Mouse (Mus musculus) midbrain, embryonic 12.5 days (tissue): Measurements from ENCODE around the gene Myoz2. TPM values are rescaled to one million over a fixed set of nuclear protein-coding genes. Genes with fewer than 3 reads are reported as not detected.

Source experiments
- ATAC-seq: fragments of 200-750 bp; cut with Nextera tagmentation; 2 replicates; pipeline ENCODE4 v1.8.0; 2017; ENCODE audit warnings: low read depth, moderate TSS enrichment, moderate library complexity; ENCODE audit not compliant: low FRiP score
- H3K27ac ChIP-seq: fragments of 300-500 bp; sonication (generic); replicated peaks from 2 replicates; pipeline ENCODE4 v1.5.1; 2016; ENCODE audit warnings: mild to moderate bottlenecking
- H3K27me3 ChIP-seq: fragments of 300-500 bp; sonication (generic); 2 replicates; pipeline ENCODE4 v1.6.1; 2016; ENCODE audit warnings: mild to moderate bottlenecking
- H3K36me3 ChIP-seq: fragments of 300-500 bp; sonication (generic); 2 replicates; pipeline ENCODE4 v1.6.1; 2016
- H3K4me1 ChIP-seq: fragments of 300-500 bp; sonication (generic); 2 replicates; pipeline ENCODE4 v1.6.1; 2016
- H3K4me2 ChIP-seq: fragments of 300-500 bp; sonication (generic); replicated peaks from 2 replicates; pipeline ENCODE4 v1.6.1; 2016; ENCODE audit warnings: mild to moderate bottlenecking, moderate library complexity
- H3K4me3 ChIP-seq: fragments of 300-500 bp; sonication (generic); 2 replicates; pipeline ENCODE4 v1.5.1; 2016; ENCODE audit warnings: mild to moderate bottlenecking
- H3K9ac ChIP-seq: fragments of 300-500 bp; sonication (generic); replicated peaks from 2 replicates; pipeline ENCODE4 v1.6.1; 2016; ENCODE audit warnings: mild to moderate bottlenecking, moderate library complexity
- H3K9me3 ChIP-seq: fragments of 300-500 bp; sonication (generic); 2 replicates; pipeline ENCODE4 v1.6.1; 2016; ENCODE audit warnings: mild to moderate bottlenecking
- WGBS: fragments of 180-500 bp; shearing (Covaris S2); methylation state at CpG from one replicate; pipeline ENCODE4 v1.1.7; 2016; 5-methylcytosine and 5-hydroxymethylcytosine counted together
- polyA plus RNA-seq: library from polyadenylated mRNA; unstranded; fragments of >200 nt; fragmentation: Nextera tagmentation; extraction: Ambion mirVana; gene quantifications from 2 replicates; pipeline ENCODE4 v1.2.1, GENCODE M21; 2016

Gene Myoz2
- polyA plus RNA-seq, 1 experiment from 2014 or later: not detected

- H3K4me2 ChIP-seq: no peak overlapping the region
- H3K27ac ChIP-seq: no peak overlapping the region
- no peaks in the 10 kb centered on the region for H3K4me1 ChIP-seq
- no peaks in the 10 kb centered on the region for H3K9me3 ChIP-seq
- 81% methylated on average over 8 of the region's 8 CpGs for WGBS
- no peak for ATAC-seq
- H3K4me3 ChIP-seq: no peak overlapping the region
- H3K9ac ChIP-seq: no peak overlapping the region
- H3K27me3 ChIP-seq: no peaks in the 10 kb centered on the region
- H3K36me3 ChIP-seq: no peaks in the 10 kb centered on the region
Measured at GRCm38 (mm10) chr3:122998511-122998910, 36.3 kb downstream of the Myoz2 start.

- no peak overlapping the region for H3K4me2 ChIP-seq
- H3K9ac ChIP-seq: no peak overlapping the region
- no peak for ATAC-seq
- H3K27me3 ChIP-seq: no peaks in the 10 kb centered on the region
- H3K9me3 ChIP-seq: no peaks in the 10 kb centered on the region
- H3K4me3 ChIP-seq: no peak overlapping the region
- H3K4me1 ChIP-seq: no peaks in the 10 kb centered on the region
- WGBS: 87% methylated on average over 1 of the region's 1 CpGs
- H3K27ac ChIP-seq: no peak overlapping the region
- no peaks in the 10 kb centered on the region for H3K36me3 ChIP-seq
Measured at GRCm38 (mm10) chr3:122996968-122997367, 37.8 kb downstream of the Myoz2 start.

GRCm38 (mm10) chr3:122986906-122987305 lies 47.9 kb downstream of the Myoz2 start:
- H3K9ac ChIP-seq: no peak overlapping the region
- H3K36me3 ChIP-seq: no peaks in the 10 kb centered on the region
- H3K4me2 ChIP-seq: no peak overlapping the region
- H3K27ac ChIP-seq: no peak overlapping the region
- H3K4me1 ChIP-seq: peaks cover 8% of the 10 kb centered on the region; the same call in 1 of the 2 replicates
- no peak overlapping the region for H3K4me3 ChIP-seq
- WGBS: 91% methylated on average over 11 of the region's 11 CpGs
- H3K27me3 ChIP-seq: no peaks in the 10 kb centered on the region
- ATAC-seq: no peak
- H3K9me3 ChIP-seq: no peaks in the 10 kb centered on the region

- Histone ChIP-seq H3K9ac (no peak overlapping the region), H3K27ac (no peak overlapping the region), H3K36me3 (no peaks in the 10 kb centered on the region), H3K27me3 (no peaks in the 10 kb centered on the region), H3K4me1 (peaks cover 8% of the 10 kb centered on the region; the same call in 1 of the 2 replicates), H3K9me3 (no peaks in the 10 kb centered on the region), H3K4me3 (no peak overlapping the region), H3K4me2 (no peak overlapping the region)
- ATAC-seq: no peak
- 71% methylated on average over 1 of the region's 1 CpGs for WGBS
Measured at GRCm38 (mm10) chr3:122986386-122986785, 48.4 kb downstream of the Myoz2 start.

GRCm38 (mm10) chr3:122985183-122985944 lies 49.5 kb downstream of the Myoz2 start:
- Histone ChIP-seq H3K36me3 (no peaks in the 10 kb centered on the region), H3K4me3 (peak overlapping the region; percentile 88), H3K9ac (peak overlapping the region; percentile 86), H3K27ac (peak overlapping the region; percentile 91; the same call in 1 of the 2 replicates), H3K4me1 (peaks cover 8% of the 10 kb centered on the region; the same call in 1 of the 2 replicates), H3K9me3 (no peaks in the 10 kb centered on the region), H3K4me2 (peak overlapping the region; percentile 71), H3K27me3 (no peaks in the 10 kb centered on the region)
- WGBS: 21% methylated on average over 13 of the region's 13 CpGs
- no peak for ATAC-seq

- WGBS: under 1% methylated on average over 85 of the region's 94 CpGs
- peak within 1 kb of the TSS; percentile 88 for H3K4me3 ChIP-seq
- no peaks in the 10 kb centered on the region for H3K9me3 ChIP-seq
- peak within 1 kb of the TSS; percentile 91 for H3K27ac ChIP-seq
- peak within 1 kb of the TSS; percentile 86 for H3K9ac ChIP-seq
- ATAC-seq: peak; percentile 97
- no peaks in the 10 kb centered on the region for H3K27me3 ChIP-seq
- peaks cover 8% of the 10 kb centered on the region; the same call in 1 of the 2 replicates for H3K4me1 ChIP-seq
- H3K36me3 ChIP-seq: no peaks in the 10 kb centered on the region
- H3K4me2 ChIP-seq: peak within 1 kb of the TSS; percentile 71
Measured at GRCm38 (mm10) chr3:122984249-122985182, 50.3 kb downstream of the Myoz2 start, which contains the start of gene Usp53. Gene Usp53, minus strand, starts transcription at chr3:122984510.

GRCm38 (mm10) chr3:122983849-122984248 lies 51.0 kb downstream of the Myoz2 start:
- Histone ChIP-seq H3K27me3 (no peaks in the 10 kb centered on the region), H3K9me3 (no peaks in the 10 kb centered on the region), H3K4me3 (peak overlapping the region; percentile 88), H3K27ac (peak overlapping the region; percentile 84), H3K9ac (peak overlapping the region; percentile 86), H3K4me2 (peak overlapping the region; percentile 71), H3K36me3 (no peaks in the 10 kb centered on the region), H3K4me1 (peaks cover 8% of the 10 kb centered on the region; the same call in 1 of the 2 replicates)
- peak; percentile 84 for ATAC-seq
- WGBS: under 1% methylated on average over 29 of the region's 30 CpGs

GRCm38 (mm10) chr3:122975964-122976363 lies 58.9 kb downstream of the Myoz2 start:
- ATAC-seq: no peak
- no peak overlapping the region for H3K27ac ChIP-seq
- H3K4me2 ChIP-seq: no peak overlapping the region
- H3K9me3 ChIP-seq: no peaks in the 10 kb centered on the region
- no peaks in the 10 kb centered on the region for H3K36me3 ChIP-seq
- H3K27me3 ChIP-seq: no peaks in the 10 kb centered on the region
- H3K4me3 ChIP-seq: no peak overlapping the region
- WGBS: 88% methylated on average over 1 of the region's 1 CpGs
- H3K9ac ChIP-seq: no peak overlapping the region
- H3K4me1 ChIP-seq: 0 out of 2 replicates have a peak, but pooled peaks cover 12% of the 10 kb centered on the region

GRCm38 (mm10) chr3:122975363-122975762 lies 59.5 kb downstream of the Myoz2 start:
- 86% methylated on average over 4 of the region's 4 CpGs for WGBS

GRCm38 (mm10) chr3:122974833-122975232 lies 60.0 kb downstream of the Myoz2 start:
- Histone ChIP-seq H3K27ac (no peak overlapping the region), H3K4me3 (no peak overlapping the region), H3K9me3 (no peaks in the 10 kb centered on the region), H3K4me1 (0 out of 2 replicates have a peak, but pooled peaks cover 12% of the 10 kb centered on the region), H3K36me3 (no peaks in the 10 kb centered on the region), H3K9ac (no peak overlapping the region), H3K27me3 (no peaks in the 10 kb centered on the region), H3K4me2 (no peak overlapping the region)
- ATAC-seq: no peak; the same call in 1 of the 2 replicates
- WGBS: 74% methylated on average over 3 of the region's 3 CpGs

More at GRCm38 (mm10) chr3:122975363-122975762, 59.5 kb downstream of the Myoz2 start:
- no peak for ATAC-seq
- H3K9me3 ChIP-seq: no peaks in the 10 kb centered on the region
- H3K4me1 ChIP-seq: 0 out of 2 replicates have a peak, but pooled peaks cover 12% of the 10 kb centered on the region
- H3K4me3 ChIP-seq: no peak overlapping the region
- no peak overlapping the region for H3K9ac ChIP-seq
- no peaks in the 10 kb centered on the region for H3K36me3 ChIP-seq
- H3K4me2 ChIP-seq: no peak overlapping the region
- H3K27ac ChIP-seq: no peak overlapping the region
- no peaks in the 10 kb centered on the region for H3K27me3 ChIP-seq

- H3K9ac ChIP-seq: no peak overlapping the region
- WGBS: 68% methylated on average over 3 of the region's 3 CpGs
- H3K36me3 ChIP-seq: peaks cover 4% of the 10 kb centered on the region; the same call in 1 of the 2 replicates
- 0 out of 2 replicates have a peak, but pooled peaks cover 12% of the 10 kb centered on the region for H3K4me1 ChIP-seq
- H3K4me3 ChIP-seq: no peak overlapping the region
- no peaks in the 10 kb centered on the region for H3K9me3 ChIP-seq
- no peaks in the 10 kb centered on the region for H3K27me3 ChIP-seq
- no peak for ATAC-seq
- H3K4me2 ChIP-seq: no peak overlapping the region
- no peak overlapping the region for H3K27ac ChIP-seq
Measured at GRCm38 (mm10) chr3:122972126-122972822, 62.5 kb downstream of the Myoz2 start.
